Mouse (Mus musculus) kidney, embryonic 15.5 days (tissue): ENCODE data around the gene Syvn1. TPM values are rescaled to one million over a fixed set of nuclear protein-coding genes. Genes with fewer than 3 reads are reported as not detected.

Experiments
- microRNA-seq: library from miRNA; unstranded; fragments of <30 nt; microRNA quantifications from one replicate; pipeline ENCODE4, GENCODE M21; 2016
- polyA plus RNA-seq: library from polyadenylated mRNA; unstranded; fragments of >200 nt; fragmentation: Nextera tagmentation; extraction: Ambion mirVana; gene quantifications from 2 replicates; pipeline ENCODE4 v1.2.1, GENCODE M21; 2015

Syvn1 gene
- polyA plus RNA-seq, 1 experiment from 2014 or later = 35.6 TPM

Small RNA genes lying within 50 kb of the gene (microRNA-seq; reads per million reads assigned to microRNA genes)
- 1.2 reads per million for gene Mir6988

Other genes with a start within 250 kb of the Syvn1 start
- gene Frmd8, start 171.3 kb upstream of the Syvn1 start, polyA plus RNA-seq = 40.2 and 43.1 TPM in 2 replicates
- gene Slc25a45, start 168.8 kb upstream of the Syvn1 start, polyA plus RNA-seq = 8.1 and 8.5 TPM in 2 replicates
- 4.2 and 4.7 TPM in 2 replicates for gene Tigd3, start 152.4 kb upstream of the Syvn1 start, polyA plus RNA-seq
- gene Dpf2, start 133.6 kb upstream of the Syvn1 start, polyA plus RNA-seq = 166 and 178 TPM in 2 replicates
- 13.4 and 15.5 TPM in 2 replicates for gene Cdc42ep2, start 121.8 kb upstream of the Syvn1 start, polyA plus RNA-seq
- gene Pola2, start 82.4 kb upstream of the Syvn1 start, polyA plus RNA-seq = 75.3 and 83.2 TPM in 2 replicates
- not detected in 2 replicates for gene Slc22a20, start 60.4 kb upstream of the Syvn1 start, polyA plus RNA-seq
- 8.4 and 11.1 TPM in 2 replicates for gene Capn1, start 30.7 kb upstream of the Syvn1 start, polyA plus RNA-seq
- gene Mrpl49, start 11.2 kb downstream of the Syvn1 start, polyA plus RNA-seq = 77.9 and 81.6 TPM in 2 replicates
- gene Fau, start 11.3 kb downstream of the Syvn1 start, polyA plus RNA-seq = 741 and 838 TPM in 2 replicates
- gene Znhit2, start 14.6 kb downstream of the Syvn1 start, polyA plus RNA-seq = 33.0 and 33.2 TPM in 2 replicates
- gene Tm7sf2, start 21.8 kb downstream of the Syvn1 start, polyA plus RNA-seq = 23.6 and 24.9 TPM in 2 replicates
- 70.3 and 78.5 TPM in 2 replicates for gene Vps51, start 30.7 kb downstream of the Syvn1 start, polyA plus RNA-seq
- gene Tmem262, start 33.5 kb downstream of the Syvn1 start, polyA plus RNA-seq = not detected in 2 replicates
- 1.6 and 2.0 TPM in 2 replicates for gene Gm28374, start 35.7 kb downstream of the Syvn1 start, polyA plus RNA-seq
- gene Zfpl1, start 38.4 kb downstream of the Syvn1 start, polyA plus RNA-seq = 73.7 and 79.5 TPM in 2 replicates
- 44.8 and 45.8 TPM in 2 replicates for gene Cdca5, start 38.4 kb downstream of the Syvn1 start, polyA plus RNA-seq
- 0.34 and 0.55 TPM in 2 replicates for gene AC131692.1, start 47.8 kb downstream of the Syvn1 start, polyA plus RNA-seq
- gene Naaladl1, start 59.2 kb downstream of the Syvn1 start, polyA plus RNA-seq = 0.51 and 0.54 TPM in 2 replicates
- gene Sac3d1, start 72.1 kb downstream of the Syvn1 start, polyA plus RNA-seq = 44.0 and 47.2 TPM in 2 replicates
- 32.3 and 34.2 TPM in 2 replicates for gene Snx15, start 81.7 kb downstream of the Syvn1 start, polyA plus RNA-seq
- gene Batf2, start 94.4 kb downstream of the Syvn1 start, polyA plus RNA-seq = 0.52 and 0.54 TPM in 2 replicates
- gene Arl2, start 95.0 kb downstream of the Syvn1 start, polyA plus RNA-seq = 103 and 113 TPM in 2 replicates
- gene Majin, start 137.8 kb downstream of the Syvn1 start, polyA plus RNA-seq = not detected in 2 replicates
- gene Gpha2, start 179.8 kb downstream of the Syvn1 start, polyA plus RNA-seq = 0.39 and 0.74 TPM in 2 replicates
- 22.9 and 27.6 TPM in 2 replicates for gene Ppp2r5b, start 189.3 kb downstream of the Syvn1 start, polyA plus RNA-seq
- 9.8 and 12.1 TPM in 2 replicates for gene Atg2a, start 195.1 kb downstream of the Syvn1 start, polyA plus RNA-seq
- gene Ehd1, start 230.1 kb downstream of the Syvn1 start, polyA plus RNA-seq = 67.8 and 81.8 TPM in 2 replicates